Comparison of ENCODE assay signal across 27 mouse cellular contexts in the genomic region with DNA sequence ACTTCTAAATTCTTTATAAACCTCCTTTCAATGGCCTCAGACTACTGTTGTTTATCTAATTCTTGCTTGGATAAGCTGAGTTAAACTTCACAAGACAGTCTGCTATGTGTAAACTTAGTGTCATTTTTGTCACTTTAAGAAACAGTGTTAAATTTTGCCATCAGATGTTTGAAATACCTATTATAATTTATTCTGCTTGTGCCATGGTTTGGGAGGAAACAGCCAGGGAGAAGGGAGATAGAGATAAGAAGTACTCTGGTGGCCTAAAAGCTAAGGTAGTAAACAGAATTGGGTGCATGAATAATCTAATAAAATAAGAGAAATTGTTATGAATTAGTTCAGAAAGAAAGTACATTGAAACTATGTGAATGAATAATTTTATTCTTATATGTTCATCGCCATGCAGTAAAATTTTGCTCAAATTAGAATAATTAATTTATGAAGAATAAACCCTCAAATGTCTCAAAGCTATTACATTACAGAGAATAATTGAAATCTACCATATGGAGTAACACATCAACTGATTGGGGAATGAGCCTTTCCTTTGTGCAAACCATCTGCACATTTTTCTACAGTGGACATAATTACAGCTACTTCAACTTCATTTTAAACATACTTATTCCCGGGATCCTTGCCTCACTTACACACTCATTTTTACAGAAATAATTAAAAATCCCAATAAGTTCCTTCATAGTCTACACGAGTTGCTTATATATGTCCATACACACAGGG.
"Had no signal": no experiment of that assay in that cellular context is flagged by ENCODE, and none has a peak within 500 bp of the region (broad histone marks: within the 10 kb centered on the region; RNA-seq: fewer than 3 reads in every experiment).

No protein-coding gene starts in this region.

- H3K4me2 ChIP-seq: heart, embryonic 11.5 days; heart, embryonic 13.5 days; heart, embryonic 15.5 days; hindbrain, embryonic 13.5 days; hindbrain, embryonic 15.5 days; kidney, embryonic 15.5 days; limb, embryonic 13.5 days; limb, embryonic 15.5 days; liver, embryonic 12.5 days had no signal

- DNase-seq: gastrocnemius, postnatal 14 days; gastrocnemius, postnatal 36 days; heart, adult 11 months; heart, adult 2 months; heart, postnatal 14 days; heart, postnatal 36 days; kidney, adult 11 months; kidney, adult 2 months; kidney, adult 9 months; kidney, postnatal 14 days; kidney, postnatal 36 days; layer of hippocampus, adult 9-11 months; layer of hippocampus, postnatal 36 days; left cerebral cortex, postnatal 4 days had no signal

- H3K9ac ChIP-seq: heart, embryonic 13.5 days; heart, embryonic 15.5 days; hindbrain, embryonic 13.5 days; hindbrain, embryonic 15.5 days; kidney, embryonic 15.5 days; limb, embryonic 13.5 days; limb, embryonic 15.5 days; liver, embryonic 12.5 days; liver, embryonic 14.5 days had no signal

- H3K4me1 ChIP-seq: heart, embryonic 13.5 days; heart, embryonic 15.5 days; hindbrain, embryonic 13.5 days; hindbrain, embryonic 15.5 days; kidney, embryonic 15.5 days; limb, embryonic 13.5 days; limb, embryonic 15.5 days; liver, embryonic 12.5 days had no signal

- H3K36me3 ChIP-seq: heart, embryonic 13.5 days; heart, embryonic 15.5 days; hindbrain, embryonic 13.5 days; hindbrain, embryonic 15.5 days; kidney, embryonic 15.5 days; limb, embryonic 13.5 days; limb, embryonic 15.5 days; liver, embryonic 12.5 days had no signal

- H3K9me3 ChIP-seq: heart, embryonic 13.5 days; heart, embryonic 15.5 days; hindbrain, embryonic 13.5 days; hindbrain, embryonic 15.5 days; kidney, embryonic 15.5 days; limb, embryonic 13.5 days; limb, embryonic 15.5 days; liver, embryonic 12.5 days had no signal

- H3K4me3 ChIP-seq: heart, adult 2 months; heart, embryonic 13.5 days; heart, embryonic 15.5 days; hindbrain, embryonic 13.5 days; hindbrain, embryonic 15.5 days; kidney, embryonic 15.5 days; limb, embryonic 13.5 days; limb, embryonic 15.5 days; liver, embryonic 12.5 days had no signal

- H3K27me3 ChIP-seq: heart, embryonic 13.5 days; heart, embryonic 15.5 days; hindbrain, embryonic 13.5 days; hindbrain, embryonic 15.5 days; kidney, embryonic 15.5 days; limb, embryonic 13.5 days; limb, embryonic 15.5 days; liver, embryonic 12.5 days had no signal

- ATAC-seq: hindbrain, postnatal 0 days; intestine, embryonic 16.5 days; liver, embryonic 12.5 days had no signal

- H3K27ac ChIP-seq: heart, adult 2 months; heart, embryonic 13.5 days; heart, embryonic 15.5 days; hindbrain, embryonic 13.5 days; hindbrain, embryonic 15.5 days; hindbrain, postnatal 0 days; kidney, embryonic 15.5 days; kidney, postnatal 0 days; limb, embryonic 13.5 days; limb, embryonic 15.5 days; liver, embryonic 12.5 days; liver, embryonic 14.5 days had no signal
